Mouse (Mus musculus) liver, adult 2 months (tissue): ENCODE results near the gene Uqcc2.

Source experiments
- CTCF ChIP-seq: fragments of 200-500 bp; IDR thresholded peaks from 2 replicates; pipeline ENCODE4 v1.5.1; 2011; ENCODE audit warnings: low read depth, low read length, control low read depth
- POLR2A ChIP-seq: fragments of 200-500 bp; IDR thresholded peaks from 2 replicates; pipeline ENCODE4 v1.6.1; 2011; ENCODE audit warnings: low read length, control low read depth; ENCODE audit not compliant: insufficient read depth; ENCODE audit errors: extremely low read depth

DNA sequence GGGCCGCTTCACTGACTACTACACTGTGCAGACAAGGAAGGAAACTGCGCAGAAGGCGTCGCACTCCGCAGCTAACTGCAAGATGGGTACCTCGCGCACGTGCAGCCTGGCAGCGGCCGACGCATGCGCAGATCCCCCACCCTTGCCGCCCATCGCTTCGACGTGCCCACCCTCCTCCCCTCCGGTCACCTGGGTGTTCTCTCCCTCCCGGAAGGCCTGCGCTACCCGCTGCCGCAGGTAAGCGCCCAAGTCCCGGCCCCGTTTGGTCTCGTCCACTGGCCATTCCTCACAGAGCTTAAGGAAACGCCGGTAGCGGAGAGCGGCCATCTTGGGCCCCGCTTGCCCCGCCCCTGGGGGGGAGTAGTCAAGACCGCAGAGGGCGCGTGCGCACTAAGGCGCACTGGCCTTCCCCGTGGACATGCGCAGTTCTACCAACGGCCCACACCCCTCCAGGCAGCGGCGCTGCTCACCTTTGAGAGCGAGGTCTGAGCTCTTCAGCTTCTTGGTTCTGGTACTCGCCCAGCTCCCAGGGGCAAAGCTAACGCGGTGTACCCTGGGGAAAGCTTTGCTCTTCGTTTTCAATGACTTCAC is at the start of gene Uqcc2:
- peak; percentile 75 for TF ChIP-seq CTCF
- TF ChIP-seq POLR2A, result peak; percentile 47; the same call in 1 of the 2 replicates
